ENCODE assay signal across 8 mouse cellular contexts in the genomic region with DNA sequence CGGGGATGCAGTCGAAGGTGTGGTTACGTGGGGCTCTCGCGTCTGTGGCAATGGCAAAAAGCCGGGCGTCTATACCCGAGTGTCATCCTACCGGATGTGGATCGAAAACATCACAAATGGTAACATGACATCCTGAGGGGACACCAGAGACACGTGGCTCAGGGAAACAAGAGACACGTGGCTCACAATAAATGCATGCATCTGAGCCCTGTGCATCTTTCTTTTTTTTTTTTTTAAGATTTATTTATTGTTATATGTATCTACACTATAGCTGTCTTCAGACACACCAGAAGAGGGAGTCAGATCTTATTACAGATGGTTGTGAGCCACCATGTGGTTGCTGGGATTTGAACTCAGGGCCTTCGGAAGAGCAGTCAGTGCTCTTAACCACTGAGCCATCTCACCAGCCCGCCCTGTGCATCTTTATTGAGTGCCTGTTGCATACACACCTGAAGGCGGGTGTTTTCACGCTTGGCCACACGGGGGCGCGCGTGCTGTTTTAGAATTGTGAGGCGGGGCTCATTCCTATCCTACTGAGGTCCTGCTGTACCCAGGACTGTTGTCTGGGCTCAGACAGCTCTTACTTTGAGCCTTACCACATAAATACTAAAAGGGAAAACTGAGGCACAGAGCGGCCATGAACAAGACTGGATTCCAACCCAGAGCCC. TPM values are rescaled to one million over a fixed set of nuclear protein-coding genes. Genes with fewer than 3 reads are reported as not detected.
A peak's percentile ranks its signal among the peaks of the same experiment; 100 is the strongest.
DNase-seq lines count a peak whose midpoint lies in the region; ATAC-seq and TF ChIP-seq lines count a peak whose summit lies in the region.
"Not testable (repeated sequence)": the region's sequence is repeated elsewhere in the genome, so short reads cannot be mapped to it uniquely, and the experiment has no call there.
"Had no signal": no experiment of that assay in that cellular context is flagged by ENCODE, and none has a peak within 500 bp of the region (broad histone marks: within the 10 kb centered on the region; RNA-seq: fewer than 3 reads in every experiment).

No protein-coding gene starts in this region.

- 41% methylated on average over 22 of the region's 22 CpGs for WGBS in intestine, embryonic 16.5 days

- H3K4me3 ChIP-seq in cortical plate, adult 2 months (ENCODE audit: insufficient read depth, low read length); intestine, embryonic 16.5 days (ENCODE audit: low read length): not testable (repeated sequence)

- not testable (repeated sequence) for H3K9me3 ChIP-seq in intestine, embryonic 16.5 days (ENCODE audit: control insufficient read depth, low read length)

- not testable (repeated sequence) for H3K4me2 ChIP-seq in intestine, embryonic 16.5 days (ENCODE audit: low read depth, low read length)

- H3K27me3 ChIP-seq in intestine, embryonic 16.5 days (replicated peaks; ENCODE audit: control insufficient read depth, insufficient read depth, low read length) = not testable (repeated sequence)

- not testable (repeated sequence) for H3K27ac ChIP-seq in cortical plate, adult 2 months (ENCODE audit: insufficient read depth, low read length); intestine, embryonic 16.5 days (ENCODE audit: low read length)

- DNase-seq in adipocyte (ENCODE audit: low spot score) = peak; percentile 81
- peak; percentile 67 to 70 for DNase-seq in gastrocnemius, postnatal 36 days
- DNase-seq in left cerebral cortex, postnatal 14 days (ENCODE audit: low spot score in 2 of 2) = peak; percentile 76 to 86
- DNase-seq in mesoderm, embryonic 11.5 days (ENCODE audit: low read depth, low spot score) = peak; percentile 74
- DNase-seq in right cerebral cortex, postnatal 4 days = peak; percentile 84

- not testable (repeated sequence) for H3K9ac ChIP-seq in intestine, embryonic 16.5 days (ENCODE audit: low read depth, low read length)

- TF ChIP-seq POLR2A in cortical plate, adult 2 months (IDR thresholded peaks at IDR 0.05; ENCODE audit: extremely low read depth, insufficient read depth, low read length) = not testable (repeated sequence)

- ATAC-seq in intestine, embryonic 16.5 days = peak; percentile 65; the same call in 1 of the 2 replicates

- H3K36me3 ChIP-seq in intestine, embryonic 16.5 days (ENCODE audit: control insufficient read depth, insufficient read depth, low read length) = not testable (repeated sequence)

- intact Hi-C loops in gastrocnemius, postnatal 36 days (cut with DNase I) = loop anchor here (1.0 kb wide), 1 partner anchor 32 kb away; no protein-coding TSS in a partner anchor
- intact Hi-C loops in left cerebral cortex, postnatal 14 days (cut with DNase I) = loop anchor here (2.0 kb wide), 1 partner anchor 30 kb away; no protein-coding TSS in a partner anchor

- not testable (repeated sequence) for H3K4me1 ChIP-seq in cortical plate, adult 2 months (ENCODE audit: control insufficient read depth, insufficient read depth, low read length); intestine, embryonic 16.5 days (ENCODE audit: control insufficient read depth, insufficient read depth, low read length)

- TF ChIP-seq CTCF in cortical plate, adult 2 months (IDR thresholded peaks at IDR 0.05; ENCODE audit: extremely low read depth, insufficient read depth, low read length) = peak; percentile 66

RNA-seq across cellular contexts. Expression of gene Cfd, which starts 1.9 kb away (rescaled TPM):
- 0.40 and 1.6 TPM in 2 replicates for polyA plus RNA-seq in cortical plate, adult 2 months (2012; rRNA removed)
- 10 to 100 TPM; 47.6 to 86.0 TPM for total RNA-seq in gastrocnemius, postnatal 36 days (2021)
- not detected in 2 replicates for polyA plus RNA-seq in intestine, embryonic 16.5 days (2015; fragmentation: Nextera tagmentation; extraction: Ambion mirVana)
- not detected for total RNA-seq in left cerebral cortex, postnatal 14 days (2021)

RNA-seq across cellular contexts. Expression of gene Elane, which starts 6.5 kb away (rescaled TPM):
- polyA plus RNA-seq in cortical plate, adult 2 months (2012; rRNA removed) = not detected in 2 replicates
- total RNA-seq in gastrocnemius, postnatal 36 days (2021) = not detected
- polyA plus RNA-seq in intestine, embryonic 16.5 days (2015; fragmentation: Nextera tagmentation; extraction: Ambion mirVana) = 0.42 and 2.4 TPM in 2 replicates
- not detected for total RNA-seq in left cerebral cortex, postnatal 14 days (2021)
- polyA plus RNA-seq: large intestine, adult 2 months had no signal

RNA-seq across cellular contexts. Expression of gene Med16, which starts 16.1 kb away (rescaled TPM):
- polyA plus RNA-seq in cortical plate, adult 2 months (2012; rRNA removed) = 64.8 and 68.2 TPM in 2 replicates
- total RNA-seq in gastrocnemius, postnatal 36 days (2021) = 10 to 100 TPM; 27.5 to 35.3 TPM
- polyA plus RNA-seq in intestine, embryonic 16.5 days (2015; fragmentation: Nextera tagmentation; extraction: Ambion mirVana) = 34.1 and 37.2 TPM in 2 replicates
- 10 to 100 TPM; 55.0 to 66.5 TPM for total RNA-seq in left cerebral cortex, postnatal 14 days (2021)

RNA-seq across cellular contexts. Expression of gene Gm26602, which starts 18.1 kb away (rescaled TPM):
- polyA plus RNA-seq in cortical plate, adult 2 months (2012; rRNA removed) = not detected in 2 replicates
- total RNA-seq in gastrocnemius, postnatal 36 days (2021) = not detected
- 2.1 and 7.8 TPM in 2 replicates for polyA plus RNA-seq in intestine, embryonic 16.5 days (2015; fragmentation: Nextera tagmentation; extraction: Ambion mirVana)
- not detected for total RNA-seq in left cerebral cortex, postnatal 14 days (2021)
- polyA plus RNA-seq: large intestine, adult 2 months had no signal

RNA-seq across cellular contexts. Expression of gene Plppr3, which starts 18.2 kb away (rescaled TPM):
- 79.9 and 80.5 TPM in 2 replicates for polyA plus RNA-seq in cortical plate, adult 2 months (2012; rRNA removed)
- not detected for total RNA-seq in gastrocnemius, postnatal 36 days (2021)
- polyA plus RNA-seq in intestine, embryonic 16.5 days (2015; fragmentation: Nextera tagmentation; extraction: Ambion mirVana) = 25.5 and 28.2 TPM in 2 replicates
- 10 to 100 TPM; 68.3 to 71.2 TPM for total RNA-seq in left cerebral cortex, postnatal 14 days (2021)

Comparison
In these comparisons a context has a peak if more than half of its experiments do, and no peak if none do; other contexts are left out.
1. RNA of gene Cfd, which starts 1.9 kb away (total RNA-seq): 47.6 to 86.0 TPM in gastrocnemius, postnatal 36 days; not detected in left cerebral cortex, postnatal 14 days; every median in the first group is over 10 times any median in the second.
2. Peak in every context shown above with its lines, with median percentiles within 50 percentile points of each other: DNase-seq.